Mouse (Mus musculus): ENCODE measurements around the gene Msi2. TPM values are rescaled to one million over a fixed set of nuclear protein-coding genes. Genes with fewer than 3 reads are reported as not detected.

The Msi2 gene
- polyA plus RNA-seq (2014; fragmentation: Nextera tagmentation; extraction: Ambion mirVana) = 26.7 and 40.1 TPM in 2 replicates

DNA sequence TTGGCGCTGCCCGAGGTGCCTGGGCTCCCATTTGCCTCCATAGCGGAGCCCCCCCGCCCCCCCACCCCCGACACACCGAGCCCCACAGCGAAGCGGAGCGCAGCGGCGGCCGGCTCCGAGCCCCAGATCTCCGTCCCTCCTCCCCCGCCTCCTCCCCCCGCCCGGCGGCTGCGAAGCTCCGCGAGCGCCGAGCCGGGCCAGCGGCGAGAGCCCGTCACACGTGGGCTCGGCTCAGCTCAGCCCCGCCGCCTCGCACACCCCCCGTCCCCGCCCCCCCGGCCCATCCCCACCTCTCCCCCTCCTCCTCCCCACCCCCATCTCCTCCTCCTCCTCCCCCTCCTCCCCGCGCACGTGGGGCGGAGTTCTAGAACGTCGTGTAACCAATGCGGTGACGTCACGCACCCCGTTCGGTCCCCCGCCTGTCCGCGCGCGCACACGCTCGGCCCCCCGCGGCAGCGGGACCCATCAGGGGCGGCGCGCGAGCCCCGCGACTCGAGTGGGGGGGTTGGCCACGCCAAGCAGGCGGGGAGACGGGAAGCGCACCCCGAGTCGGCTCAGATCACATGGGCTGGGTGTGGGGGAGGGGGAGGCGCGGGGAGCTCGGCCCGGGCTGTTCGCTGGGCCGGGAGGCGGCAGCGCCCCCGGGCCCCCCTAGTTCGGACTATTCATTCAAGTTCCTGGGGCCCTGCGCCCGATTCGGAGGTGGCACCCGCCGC, at the start of gene Msi2:
Gene Msi2, minus strand, starts transcription at position 464 of the 716 bp plus-strand sequence.
- Histone ChIP-seq H3K4me3 (ENCODE audit: low read depth, low read length) (peak within 1 kb of the TSS; percentile 100), H3K4me2 (replicated peaks; ENCODE audit: low read depth, low read length) (peak within 1 kb of the TSS; percentile 95), H3K27ac (ENCODE audit: low read depth, low read length) (peak within 1 kb of the TSS; percentile 95), H3K4me1 (replicated peaks; ENCODE audit: control insufficient read depth, insufficient read depth, low read length) (peaks cover 14% of the 10 kb centered on the region), H3K27me3 (ENCODE audit: control insufficient read depth, insufficient read depth, low read length) (no peaks in the 10 kb centered on the region), H3K9me3 (ENCODE audit: control insufficient read depth, low read length) (no peaks in the 10 kb centered on the region), H3K36me3 (ENCODE audit: control insufficient read depth, insufficient read depth, low read length) (no peaks in the 10 kb centered on the region), H3K9ac (ENCODE audit: low read depth, low read length) (peak within 1 kb of the TSS; percentile 99)
- peak; percentile 96 for DNase-seq (ENCODE audit: low spot score)
- ATAC-seq (ENCODE audit: low FRiP score) = peak; percentile 86
- 0% methylated on average over 41 of the region's 84 CpGs for WGBS

DNA sequence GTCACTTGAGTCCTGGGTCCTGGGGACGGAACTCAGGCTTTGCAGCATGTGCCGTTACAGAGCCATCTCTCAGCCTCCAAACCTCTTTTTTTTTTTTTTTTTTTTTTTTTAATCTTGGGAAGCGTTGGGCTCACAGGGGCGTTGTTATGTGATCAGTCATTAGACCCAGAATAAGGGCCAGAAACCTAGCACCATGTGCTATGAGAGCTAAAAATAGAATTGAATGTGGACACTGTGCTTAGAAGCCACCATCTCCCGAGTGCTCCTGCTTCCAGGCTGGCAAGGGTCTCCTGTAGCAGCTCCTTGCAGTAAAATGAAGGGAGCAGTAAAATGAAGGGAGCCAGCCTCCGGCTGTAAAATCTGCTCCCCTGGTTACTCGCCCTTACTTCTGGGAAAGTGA, 47.3 kb upstream of the Msi2 start:
- Histone ChIP-seq H3K9me3 (ENCODE audit: control insufficient read depth, low read length) (no peaks in the 10 kb centered on the region), H3K27me3 (ENCODE audit: control insufficient read depth, insufficient read depth, low read length) (no peaks in the 10 kb centered on the region), H3K36me3 (ENCODE audit: control insufficient read depth, insufficient read depth, low read length) (no peaks in the 10 kb centered on the region), H3K4me3 (ENCODE audit: low read depth, low read length) (no peak overlapping the region), H3K9ac (ENCODE audit: low read depth, low read length) (no peak overlapping the region), H3K27ac (ENCODE audit: low read depth, low read length) (no peak overlapping the region), H3K4me1 (replicated peaks; ENCODE audit: control insufficient read depth, insufficient read depth, low read length) (no peaks in the 10 kb centered on the region), H3K4me2 (replicated peaks; ENCODE audit: low read depth, low read length) (no peak overlapping the region)
- WGBS = 66% methylated on average over 7 of the region's 7 CpGs
- DNase-seq (ENCODE audit: low spot score) (no peak), ATAC-seq (ENCODE audit: low FRiP score) (no peak)

DNA sequence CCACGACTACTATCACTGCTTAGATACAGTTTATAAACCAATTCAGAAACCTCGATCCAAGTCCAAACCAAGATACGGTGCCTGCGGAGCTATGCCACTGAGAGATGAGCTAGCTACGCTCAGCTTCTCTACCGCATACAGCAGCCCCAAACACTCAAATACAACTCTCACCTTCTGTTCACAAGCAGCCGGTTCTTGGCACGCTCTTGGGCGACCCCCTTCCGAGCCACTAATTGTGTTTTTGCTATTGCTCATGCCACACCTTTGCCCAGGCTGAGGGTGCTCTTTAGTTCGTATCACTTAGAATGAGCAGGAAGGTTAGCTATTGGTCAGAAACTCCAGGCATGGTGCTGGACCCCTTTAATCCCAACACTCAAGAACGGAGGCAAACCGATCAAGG, 45.1 kb upstream of the Msi2 start:
- no peak overlapping the region for H3K27ac ChIP-seq (ENCODE audit: low read depth, low read length)
- no peak overlapping the region for H3K4me3 ChIP-seq (ENCODE audit: low read depth, low read length)
- DNase-seq (ENCODE audit: low spot score) = no peak
- H3K9me3 ChIP-seq (ENCODE audit: control insufficient read depth, low read length) = no peaks in the 10 kb centered on the region
- no peaks in the 10 kb centered on the region for H3K27me3 ChIP-seq (ENCODE audit: control insufficient read depth, insufficient read depth, low read length)
- H3K4me2 ChIP-seq (replicated peaks; ENCODE audit: low read depth, low read length) = no peak overlapping the region
- H3K4me1 ChIP-seq (replicated peaks; ENCODE audit: control insufficient read depth, insufficient read depth, low read length) = no peaks in the 10 kb centered on the region
- ATAC-seq (ENCODE audit: low FRiP score) = no peak
- no peak overlapping the region for H3K9ac ChIP-seq (ENCODE audit: low read depth, low read length)
- 94% methylated on average over 13 of the region's 13 CpGs for WGBS
- H3K36me3 ChIP-seq (ENCODE audit: control insufficient read depth, insufficient read depth, low read length) = no peaks in the 10 kb centered on the region

DNA sequence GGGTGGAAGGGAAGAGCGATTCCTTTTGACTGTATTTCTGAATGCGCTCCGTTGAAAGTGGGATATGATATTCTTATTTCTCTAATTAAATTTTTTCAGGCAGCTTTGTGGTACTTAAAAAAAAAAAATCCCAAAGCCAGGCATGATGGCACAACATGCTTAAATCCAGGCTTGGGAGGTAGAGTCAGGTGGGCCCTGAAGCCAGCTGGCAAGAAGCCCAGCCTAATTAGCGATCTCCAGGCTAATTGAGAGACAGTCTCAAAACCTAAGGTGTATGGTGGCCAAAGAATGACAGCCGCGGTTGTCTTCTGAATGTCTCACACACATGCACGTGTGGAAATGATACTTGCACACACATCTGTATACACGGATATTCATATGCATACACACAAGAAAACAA, 41.2 kb upstream of the Msi2 start:
- no peak for ATAC-seq (ENCODE audit: low FRiP score)
- H3K4me1 ChIP-seq (replicated peaks; ENCODE audit: control insufficient read depth, insufficient read depth, low read length) = no peaks in the 10 kb centered on the region
- no peaks in the 10 kb centered on the region for H3K36me3 ChIP-seq (ENCODE audit: control insufficient read depth, insufficient read depth, low read length)
- H3K4me2 ChIP-seq (replicated peaks; ENCODE audit: low read depth, low read length) = no peak overlapping the region
- H3K27me3 ChIP-seq (ENCODE audit: control insufficient read depth, insufficient read depth, low read length) = no peaks in the 10 kb centered on the region
- H3K9ac ChIP-seq (ENCODE audit: low read depth, low read length) = no peak overlapping the region
- H3K27ac ChIP-seq (ENCODE audit: low read depth, low read length) = no peak overlapping the region
- H3K4me3 ChIP-seq (ENCODE audit: low read depth, low read length) = no peak overlapping the region
- H3K9me3 ChIP-seq (ENCODE audit: control insufficient read depth, low read length) = no peaks in the 10 kb centered on the region
- no peak for DNase-seq (ENCODE audit: low spot score)
- 92% methylated on average over 8 of the region's 8 CpGs for WGBS

DNA sequence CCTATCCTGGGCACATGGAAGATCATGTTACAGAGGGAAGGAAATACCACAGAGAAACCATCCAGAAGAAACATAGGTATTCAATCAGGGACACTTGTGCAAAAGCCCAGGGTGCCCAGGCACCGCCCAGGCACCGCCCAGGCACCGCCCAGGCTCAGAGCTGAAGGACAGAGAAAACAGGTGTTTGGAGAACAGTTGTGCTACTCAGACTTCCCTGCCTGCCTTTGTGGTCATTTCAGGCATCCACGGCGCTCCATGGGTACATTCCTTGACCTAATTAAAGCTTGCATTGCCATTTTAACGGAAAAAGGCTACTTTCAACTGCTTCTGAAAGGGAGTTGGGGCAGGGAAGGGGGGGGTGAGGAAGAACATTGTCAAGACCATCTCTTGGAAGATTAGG, 40.1 kb upstream of the Msi2 start:
- no peak for DNase-seq (ENCODE audit: low spot score)
- Histone ChIP-seq H3K27me3 (ENCODE audit: control insufficient read depth, insufficient read depth, low read length) (no peaks in the 10 kb centered on the region), H3K9ac (ENCODE audit: low read depth, low read length) (no peak overlapping the region), H3K4me2 (replicated peaks; ENCODE audit: low read depth, low read length) (no peak overlapping the region), H3K27ac (ENCODE audit: low read depth, low read length) (no peak overlapping the region), H3K4me3 (ENCODE audit: low read depth, low read length) (no peak overlapping the region), H3K36me3 (ENCODE audit: control insufficient read depth, insufficient read depth, low read length) (no peaks in the 10 kb centered on the region), H3K9me3 (ENCODE audit: control insufficient read depth, low read length) (no peaks in the 10 kb centered on the region), H3K4me1 (replicated peaks; ENCODE audit: control insufficient read depth, insufficient read depth, low read length) (no peaks in the 10 kb centered on the region)
- 45% methylated on average over 6 of the region's 6 CpGs for WGBS
- no peak for ATAC-seq (ENCODE audit: low FRiP score)

DNA sequence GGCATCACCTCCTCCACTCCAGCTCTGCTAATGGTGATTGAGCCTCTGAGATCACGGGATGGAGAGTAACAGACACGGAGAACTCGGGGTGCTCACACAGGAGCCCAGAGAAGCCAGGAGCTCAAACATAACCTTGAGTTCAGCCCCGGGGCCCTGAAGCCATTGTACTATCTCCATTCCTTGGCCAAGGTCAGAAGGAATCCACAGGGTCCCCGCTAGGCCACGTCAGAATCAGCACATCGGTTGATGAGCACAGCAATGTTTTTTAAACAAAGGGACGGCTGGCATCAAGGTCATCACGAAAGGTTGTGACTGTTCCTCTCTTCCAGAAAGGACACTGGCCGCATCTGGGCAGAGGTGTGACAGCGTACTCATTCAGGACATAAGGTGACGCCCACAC, 27.0 kb upstream of the Msi2 start:
- no peak overlapping the region for H3K4me2 ChIP-seq (replicated peaks; ENCODE audit: low read depth, low read length)
- no peaks in the 10 kb centered on the region for H3K36me3 ChIP-seq (ENCODE audit: control insufficient read depth, insufficient read depth, low read length)
- H3K27ac ChIP-seq (ENCODE audit: low read depth, low read length) = no peak overlapping the region
- no peaks in the 10 kb centered on the region for H3K4me1 ChIP-seq (replicated peaks; ENCODE audit: control insufficient read depth, insufficient read depth, low read length)
- DNase-seq (ENCODE audit: low spot score) = no peak
- H3K27me3 ChIP-seq (ENCODE audit: control insufficient read depth, insufficient read depth, low read length) = no peaks in the 10 kb centered on the region
- no peak for ATAC-seq (ENCODE audit: low FRiP score)
- H3K4me3 ChIP-seq (ENCODE audit: low read depth, low read length) = no peak overlapping the region
- no peak overlapping the region for H3K9ac ChIP-seq (ENCODE audit: low read depth, low read length)
- WGBS = 83% methylated on average over 12 of the region's 12 CpGs
- no peaks in the 10 kb centered on the region for H3K9me3 ChIP-seq (ENCODE audit: control insufficient read depth, low read length)

DNA sequence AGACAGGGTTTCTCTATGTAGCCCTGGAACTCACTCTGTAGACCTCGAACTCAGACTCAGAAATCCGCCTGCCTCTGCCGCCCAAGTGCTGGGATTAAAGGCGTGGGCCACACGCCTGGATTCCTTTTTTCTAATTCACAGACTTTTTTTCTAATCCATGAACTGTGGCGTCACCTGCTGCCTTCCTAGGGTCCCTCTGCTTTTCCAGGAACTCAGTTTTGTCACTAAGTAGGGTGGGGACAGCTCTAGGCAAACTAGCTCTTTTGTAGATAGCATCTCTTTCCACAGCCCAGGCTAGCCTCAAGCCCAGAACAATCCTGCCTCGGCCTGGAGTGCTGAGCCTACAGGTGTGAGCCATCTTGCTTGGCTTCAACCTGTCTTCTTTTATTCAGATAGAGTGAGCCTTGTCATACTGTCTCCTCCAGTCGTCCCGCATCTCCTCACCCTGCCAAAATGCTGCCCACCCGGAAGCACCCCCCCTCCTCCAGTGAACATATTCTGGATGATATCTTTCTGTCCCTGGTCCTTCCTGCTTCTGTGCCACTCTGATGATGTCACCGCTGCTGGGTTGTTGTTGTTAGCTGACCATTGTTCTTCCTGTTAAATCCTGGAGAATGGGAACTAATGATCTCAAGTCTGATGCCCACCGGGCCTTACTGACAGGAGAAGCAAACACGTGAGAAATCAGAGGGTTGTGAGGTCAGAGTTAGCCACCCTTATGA, 21.4 kb upstream of the Msi2 start:
- no peak overlapping the region for H3K27ac ChIP-seq (ENCODE audit: low read depth, low read length)
- H3K4me2 ChIP-seq (replicated peaks; ENCODE audit: low read depth, low read length) = no peak overlapping the region
- ATAC-seq (ENCODE audit: low FRiP score) = no peak
- no peak overlapping the region for H3K9ac ChIP-seq (ENCODE audit: low read depth, low read length)
- DNase-seq (ENCODE audit: low spot score) = no peak
- H3K4me1 ChIP-seq (replicated peaks; ENCODE audit: control insufficient read depth, insufficient read depth, low read length) = no peaks in the 10 kb centered on the region
- 91% methylated on average over 13 of the region's 13 CpGs for WGBS
- H3K9me3 ChIP-seq (ENCODE audit: control insufficient read depth, low read length) = no peaks in the 10 kb centered on the region
- H3K36me3 ChIP-seq (ENCODE audit: control insufficient read depth, insufficient read depth, low read length) = no peaks in the 10 kb centered on the region
- H3K27me3 ChIP-seq (ENCODE audit: control insufficient read depth, insufficient read depth, low read length) = no peaks in the 10 kb centered on the region
- no peak overlapping the region for H3K4me3 ChIP-seq (ENCODE audit: low read depth, low read length)

DNA sequence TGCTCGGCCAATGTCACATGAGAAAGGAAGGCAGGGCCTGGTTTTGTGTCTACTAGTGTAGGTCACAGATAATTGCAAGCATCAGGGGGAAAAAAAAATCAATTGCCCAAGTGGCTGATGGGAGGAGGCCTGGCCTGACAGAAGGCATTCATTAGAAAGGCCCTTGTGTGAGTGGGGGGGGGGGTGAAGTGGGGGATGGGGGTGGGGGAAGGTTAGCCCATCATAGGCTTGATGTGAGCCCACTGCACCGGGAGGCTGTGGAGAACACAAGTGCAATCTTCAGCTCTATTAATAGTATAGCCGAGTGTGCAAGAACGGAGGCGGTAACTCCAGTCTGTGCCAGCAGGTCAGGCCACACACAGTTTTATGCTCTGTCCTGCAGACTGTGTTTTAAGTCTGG, 11.1 kb upstream of the Msi2 start:
- Histone ChIP-seq H3K4me3 (ENCODE audit: low read depth, low read length) (no peak overlapping the region), H3K9me3 (ENCODE audit: control insufficient read depth, low read length) (no peaks in the 10 kb centered on the region), H3K27me3 (ENCODE audit: control insufficient read depth, insufficient read depth, low read length) (no peaks in the 10 kb centered on the region), H3K9ac (ENCODE audit: low read depth, low read length) (no peak overlapping the region), H3K27ac (ENCODE audit: low read depth, low read length) (no peak overlapping the region), H3K36me3 (ENCODE audit: control insufficient read depth, insufficient read depth, low read length) (no peaks in the 10 kb centered on the region), H3K4me1 (replicated peaks; ENCODE audit: control insufficient read depth, insufficient read depth, low read length) (no peaks in the 10 kb centered on the region), H3K4me2 (replicated peaks; ENCODE audit: low read depth, low read length) (no peak overlapping the region)
- 56% methylated on average over 5 of the region's 5 CpGs for WGBS
- ATAC-seq (ENCODE audit: low FRiP score) (peak; percentile 40), DNase-seq (ENCODE audit: low spot score) (no peak)

DNA sequence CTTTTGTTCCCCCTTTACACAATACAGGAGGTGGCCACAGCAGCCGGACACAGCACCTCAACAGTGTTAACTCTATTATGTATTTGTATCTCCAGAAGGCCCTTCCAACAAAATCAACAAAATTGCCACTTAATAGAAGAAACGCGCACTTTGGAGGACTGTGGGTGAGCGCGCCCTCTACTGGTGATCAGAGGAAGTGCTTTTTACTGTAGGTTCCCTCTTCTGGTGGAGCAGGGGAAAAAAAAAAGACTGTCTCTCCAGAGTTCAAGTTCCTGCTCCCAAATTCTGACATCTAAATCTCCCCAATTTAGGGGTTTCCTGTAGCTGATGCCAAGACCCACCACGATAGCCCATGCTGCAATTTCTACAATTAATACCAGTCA, 10.2 kb upstream of the Msi2 start:
- H3K27ac ChIP-seq (ENCODE audit: low read depth, low read length) = no peak overlapping the region
- ATAC-seq (ENCODE audit: low FRiP score) (no peak), DNase-seq (ENCODE audit: low spot score) (peak; percentile 82)
- H3K36me3 ChIP-seq (ENCODE audit: control insufficient read depth, insufficient read depth, low read length) = no peaks in the 10 kb centered on the region
- no peaks in the 10 kb centered on the region for H3K4me1 ChIP-seq (replicated peaks; ENCODE audit: control insufficient read depth, insufficient read depth, low read length)
- no peak overlapping the region for H3K4me2 ChIP-seq (replicated peaks; ENCODE audit: low read depth, low read length)
- no peak overlapping the region for H3K4me3 ChIP-seq (ENCODE audit: low read depth, low read length)
- H3K9me3 ChIP-seq (ENCODE audit: control insufficient read depth, low read length) = no peaks in the 10 kb centered on the region
- H3K9ac ChIP-seq (ENCODE audit: low read depth, low read length) = no peak overlapping the region
- WGBS = 6% methylated on average over 6 of the region's 6 CpGs
- no peaks in the 10 kb centered on the region for H3K27me3 ChIP-seq (ENCODE audit: control insufficient read depth, insufficient read depth, low read length)

All from hindbrain, embryonic 11.5 days (tissue).